Mouse (Mus musculus) intestine, embryonic 16.5 days (tissue): ENCODE measurements around the gene Avl9. TPM values are rescaled to one million over a fixed set of nuclear protein-coding genes. Genes with fewer than 3 reads are reported as not detected.

ENCODE experiments used
- ATAC-seq: fragments of 200-750 bp; cut with Nextera tagmentation; 2 replicates; pipeline ENCODE4 v1.8.0; 2017; ENCODE audit warnings: moderate TSS enrichment, moderate library complexity
- H3K27ac ChIP-seq: fragments of 300-500 bp; sonication (generic); 2 replicates; pipeline ENCODE4 v1.5.1; 2014; ENCODE audit warnings: mild to moderate bottlenecking, low read length
- H3K27me3 ChIP-seq: fragments of 300-500 bp; sonication (generic); replicated peaks from 2 replicates; pipeline ENCODE4 v1.6.1; 2014; ENCODE audit warnings: low read length, control low read depth, mixed read lengths; ENCODE audit not compliant: control insufficient read depth, insufficient read depth
- H3K36me3 ChIP-seq: fragments of 300-500 bp; sonication (generic); 2 replicates; pipeline ENCODE4 v1.6.1; 2014; ENCODE audit warnings: low read length, control low read depth; ENCODE audit not compliant: control insufficient read depth, insufficient read depth
- H3K4me1 ChIP-seq: fragments of 300-500 bp; sonication (generic); 2 replicates; pipeline ENCODE4 v1.6.1; 2014; ENCODE audit warnings: low read length, control low read depth, mixed read lengths; ENCODE audit not compliant: control insufficient read depth, insufficient read depth
- H3K4me2 ChIP-seq: fragments of 300-500 bp; sonication (generic); 2 replicates; pipeline ENCODE4 v1.6.1; 2014; ENCODE audit warnings: low read depth, low read length, control low read depth
- H3K4me3 ChIP-seq: fragments of 300-500 bp; sonication (generic); 2 replicates; pipeline ENCODE4 v1.5.1; 2014; ENCODE audit warnings: mild to moderate bottlenecking, low read length
- H3K9ac ChIP-seq: fragments of 300-500 bp; sonication (generic); 2 replicates; pipeline ENCODE4 v1.6.1; 2014; ENCODE audit warnings: low read depth, low read length
- H3K9me3 ChIP-seq: fragments of 300-500 bp; sonication (generic); 2 replicates; pipeline ENCODE4 v1.6.1; 2016; ENCODE audit warnings: low read length, control low read depth; ENCODE audit not compliant: control insufficient read depth
- WGBS: fragments of 180-500 bp; shearing (Covaris S2); extraction: QIAGEN DNeasy Blood & Tissue Kit; methylation state at CpG from one replicate; pipeline ENCODE4 v1.1.7; 2014; 5-methylcytosine and 5-hydroxymethylcytosine counted together
- polyA plus RNA-seq: library from polyadenylated mRNA; unstranded; fragments of >200 nt; fragmentation: Nextera tagmentation; extraction: Ambion mirVana; gene quantifications from 2 replicates; pipeline ENCODE4 v1.2.1, GENCODE M21; 2015

The Avl9 gene
- polyA plus RNA-seq, 1 experiment from 2014 or later = 10.0 TPM

GRCm38 (mm10) chr6:56732545-56732944 lies 17.8 kb downstream of the Avl9 start:
- 79% methylated on average over 2 of the region's 2 CpGs for WGBS
- Histone ChIP-seq H3K27ac (no peak overlapping the region), H3K9me3 (no peaks in the 10 kb centered on the region), H3K36me3 (peaks cover 8% of the 10 kb centered on the region; the same call in 1 of the 2 replicates), H3K4me1 (no peaks in the 10 kb centered on the region), H3K4me3 (no peak overlapping the region), H3K9ac (no peak overlapping the region), H3K4me2 (no peak overlapping the region), H3K27me3 (no peaks in the 10 kb centered on the region)
- ATAC-seq = no peak

GRCm38 (mm10) chr6:56745950-56746543 lies 31.3 kb downstream of the Avl9 start:
- Histone ChIP-seq H3K4me1 (no peaks in the 10 kb centered on the region), H3K27ac (no peak overlapping the region), H3K9me3 (no peaks in the 10 kb centered on the region), H3K9ac (no peak overlapping the region), H3K36me3 (0 out of 2 replicates have a peak, but pooled peaks cover 4% of the 10 kb centered on the region), H3K27me3 (no peaks in the 10 kb centered on the region), H3K4me2 (no peak overlapping the region), H3K4me3 (no peak overlapping the region)
- no peak for ATAC-seq
- 74% methylated on average over 5 of the region's 5 CpGs for WGBS

- ATAC-seq = no peak
- H3K9me3 ChIP-seq = no peaks in the 10 kb centered on the region
- H3K36me3 ChIP-seq = peaks cover 9% of the 10 kb centered on the region
- 90% methylated on average over 3 of the region's 3 CpGs for WGBS
- no peak overlapping the region for H3K4me2 ChIP-seq
- H3K27ac ChIP-seq = no peak overlapping the region
- H3K27me3 ChIP-seq = no peaks in the 10 kb centered on the region
- H3K4me1 ChIP-seq = no peaks in the 10 kb centered on the region
- H3K4me3 ChIP-seq = no peak overlapping the region
- H3K9ac ChIP-seq = no peak overlapping the region
These were observed 39.0 kb downstream of the Avl9 start for GRCm38 (mm10) chr6:56753719-56754118.

GRCm38 (mm10) chr6:56756117-56756516 lies 41.4 kb downstream of the Avl9 start:
- no peaks in the 10 kb centered on the region for H3K27me3 ChIP-seq
- H3K4me2 ChIP-seq = no peak overlapping the region
- no peak overlapping the region for H3K9ac ChIP-seq
- H3K27ac ChIP-seq = no peak overlapping the region
- no peak overlapping the region for H3K4me3 ChIP-seq
- no peaks in the 10 kb centered on the region for H3K9me3 ChIP-seq
- no peaks in the 10 kb centered on the region for H3K4me1 ChIP-seq
- WGBS = 64% methylated on average over 1 of the region's 1 CpGs
- peaks cover 9% of the 10 kb centered on the region for H3K36me3 ChIP-seq
- no peak for ATAC-seq

GRCm38 (mm10) chr6:56759324-56759723 lies 44.6 kb downstream of the Avl9 start:
- H3K27ac ChIP-seq = no peak overlapping the region
- ATAC-seq = no peak
- H3K9ac ChIP-seq = no peak overlapping the region
- H3K27me3 ChIP-seq = no peaks in the 10 kb centered on the region
- no peak overlapping the region for H3K4me3 ChIP-seq
- H3K4me1 ChIP-seq = no peaks in the 10 kb centered on the region
- H3K9me3 ChIP-seq = no peaks in the 10 kb centered on the region
- 85% methylated on average over 1 of the region's 1 CpGs for WGBS
- H3K4me2 ChIP-seq = no peak overlapping the region
- peaks cover 9% of the 10 kb centered on the region for H3K36me3 ChIP-seq

GRCm38 (mm10) chr6:56765265-56765664 lies 50.6 kb downstream of the Avl9 start:
- Histone ChIP-seq H3K9me3 (no peaks in the 10 kb centered on the region), H3K4me2 (no peak overlapping the region), H3K36me3 (no peaks in the 10 kb centered on the region), H3K27me3 (no peaks in the 10 kb centered on the region), H3K4me3 (no peak overlapping the region), H3K9ac (no peak overlapping the region), H3K4me1 (no peaks in the 10 kb centered on the region), H3K27ac (no peak overlapping the region)
- 73% methylated on average over 3 of the region's 3 CpGs for WGBS
- ATAC-seq = no peak; the same call in 1 of the 2 replicates

GRCm38 (mm10) chr6:56765696-56766095 lies 51.0 kb downstream of the Avl9 start:
- H3K9ac ChIP-seq = no peak overlapping the region
- no peaks in the 10 kb centered on the region for H3K27me3 ChIP-seq
- 82% methylated on average over 4 of the region's 4 CpGs for WGBS
- peak; percentile 45; the same call in 1 of the 2 replicates for ATAC-seq
- H3K4me2 ChIP-seq = no peak overlapping the region
- H3K27ac ChIP-seq = no peak overlapping the region
- H3K4me3 ChIP-seq = no peak overlapping the region
- no peaks in the 10 kb centered on the region for H3K36me3 ChIP-seq
- H3K4me1 ChIP-seq = no peaks in the 10 kb centered on the region
- H3K9me3 ChIP-seq = no peaks in the 10 kb centered on the region

GRCm38 (mm10) chr6:56775816-56776215 lies 61.1 kb downstream of the Avl9 start:
- H3K27me3 ChIP-seq = no peaks in the 10 kb centered on the region
- H3K36me3 ChIP-seq = peaks cover 14% of the 10 kb centered on the region; the same call in 1 of the 2 replicates
- H3K9me3 ChIP-seq = no peaks in the 10 kb centered on the region
- no peak overlapping the region for H3K9ac ChIP-seq
- no peak overlapping the region for H3K4me3 ChIP-seq
- no peak overlapping the region for H3K4me2 ChIP-seq
- WGBS = 35% methylated on average over 3 of the region's 3 CpGs
- no peaks in the 10 kb centered on the region for H3K4me1 ChIP-seq
- H3K27ac ChIP-seq = no peak overlapping the region
- no peak for ATAC-seq

- H3K4me3 ChIP-seq = no peak overlapping the region
- peaks cover 11% of the 10 kb centered on the region; the same call in 1 of the 2 replicates for H3K4me1 ChIP-seq
- no peaks in the 10 kb centered on the region for H3K9me3 ChIP-seq
- no peak for ATAC-seq
- 95% methylated on average over 5 of the region's 5 CpGs for WGBS
- H3K9ac ChIP-seq = no peak overlapping the region
- H3K4me2 ChIP-seq = no peak overlapping the region
- peaks cover 14% of the 10 kb centered on the region; the same call in 1 of the 2 replicates for H3K36me3 ChIP-seq
- H3K27me3 ChIP-seq = no peaks in the 10 kb centered on the region
- no peak overlapping the region for H3K27ac ChIP-seq
These were observed 64.9 kb downstream of the Avl9 start for GRCm38 (mm10) chr6:56779636-56780035.
